Mouse (Mus musculus): ENCODE results near the gene Trak1.

- TF ChIP-seq GATA1 (IDR thresholded peaks at IDR 0.05; ENCODE audit: borderline replicate concordance, low read length) (no peak), FLI1 (IDR thresholded peaks at IDR 0.05; ENCODE audit: low read length) (no peak)
Measured at GRCm38 (mm10) chr9:121330065-121330464, 32.8 kb downstream of the Trak1 start.

Measured in megakaryocyte, embryonic 14.5 days (primary cell).